Mouse (Mus musculus) gastrocnemius, postnatal 4 days (tissue): Measurements from ENCODE around the gene Krtcap2. TPM values are rescaled to one million over a fixed set of nuclear protein-coding genes. Genes with fewer than 3 reads are reported as not detected.

Experiments used
- DNase-seq, 2 experiments: peaks; one replicate each; pipeline ENCODE4 v3.0.0; 2021 to 2022; ENCODE audit warnings: low spot score in 2 of 2, mixed read lengths in 2 of 2
- total RNA-seq, 2 experiments: library from RNA; stranded (reverse); gene quantifications; 2 replicates each; pipeline ENCODE4 v1.2.3; 2021

The Krtcap2 gene
- total RNA-seq, 2 experiments from 2014 or later: 99.9 to 117 TPM

DNA sequence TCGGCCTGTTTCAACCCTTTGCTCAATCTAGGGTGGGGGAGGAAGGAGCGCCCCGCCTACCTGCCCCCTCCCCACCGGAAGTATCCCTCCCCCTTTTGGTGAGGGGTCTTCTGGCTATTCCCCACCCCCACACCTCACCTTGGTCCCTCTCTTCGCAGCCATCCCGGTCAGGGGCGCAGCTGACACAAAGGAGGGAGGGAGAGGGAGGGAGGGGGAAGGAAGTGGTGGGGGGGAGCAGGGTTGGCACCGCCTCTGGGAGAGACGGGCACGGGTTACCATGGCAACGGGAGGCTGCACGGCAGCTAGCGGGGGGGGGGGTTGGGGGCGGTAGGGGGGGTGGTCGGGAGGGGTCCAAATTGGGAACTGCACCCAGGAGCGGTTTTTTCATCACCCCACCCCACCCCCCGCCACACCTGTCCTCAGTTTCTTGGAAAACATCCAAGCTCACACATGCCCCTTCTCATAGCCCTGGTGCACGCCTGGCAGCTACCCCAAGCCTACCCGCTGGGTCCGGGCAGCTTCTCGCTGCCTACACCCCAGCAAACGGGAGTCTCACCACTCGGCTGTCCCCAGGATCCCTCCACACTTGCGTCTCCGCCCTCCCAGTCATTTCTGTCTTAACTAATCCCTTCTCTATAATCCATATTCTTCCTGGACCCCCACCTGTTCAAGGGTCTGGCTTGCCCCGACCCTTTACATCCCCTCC is 631 bp upstream of the Krtcap2 start:
- no peak for DNase-seq

DNA sequence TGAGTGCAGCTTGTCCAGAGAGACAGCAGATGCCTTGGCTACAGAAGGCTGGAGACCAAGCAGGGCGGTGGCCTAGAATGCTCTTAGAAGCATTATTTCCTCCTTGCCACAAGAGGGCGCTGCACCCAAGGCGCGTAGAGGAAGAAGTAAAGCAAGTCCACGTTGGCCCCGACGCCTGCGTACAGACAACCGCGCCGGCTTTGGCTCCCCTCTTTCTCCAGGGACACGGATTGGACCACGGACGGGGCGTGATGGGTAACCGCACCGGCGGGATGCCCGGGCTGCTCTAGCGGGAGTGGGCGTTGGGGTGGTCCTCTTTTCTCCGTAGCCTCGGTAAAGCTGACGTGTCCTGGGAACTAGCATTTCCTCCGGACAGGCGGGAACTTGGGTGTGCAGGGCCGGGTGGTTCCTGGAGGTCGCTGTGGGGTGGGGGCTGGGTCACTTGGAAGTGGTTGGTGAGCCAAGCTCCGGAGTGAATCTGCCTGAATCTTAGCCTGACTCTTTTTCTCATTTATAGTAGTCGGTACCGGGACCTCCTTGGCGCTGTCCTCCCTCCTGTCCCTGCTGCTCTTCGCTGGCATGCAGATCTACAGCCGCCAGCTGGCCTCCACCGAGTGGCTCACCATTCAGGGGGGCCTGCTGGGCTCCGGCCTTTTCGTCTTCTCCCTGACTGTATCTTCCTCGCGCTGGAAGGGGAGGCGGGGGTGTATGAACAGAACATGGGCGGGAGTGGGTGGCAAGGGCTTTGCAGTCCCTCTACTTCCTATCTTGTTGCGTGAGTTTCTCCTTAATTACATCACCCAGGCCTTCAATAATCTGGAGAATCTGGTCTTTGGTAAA is 715 bp downstream of the Krtcap2 start, which contains the start of gene Trim46:
Gene Trim46 (minus strand): TSS at position 49 of the 840 bp plus-strand sequence.
- peak; percentile 78 to 90 for DNase-seq

DNA sequence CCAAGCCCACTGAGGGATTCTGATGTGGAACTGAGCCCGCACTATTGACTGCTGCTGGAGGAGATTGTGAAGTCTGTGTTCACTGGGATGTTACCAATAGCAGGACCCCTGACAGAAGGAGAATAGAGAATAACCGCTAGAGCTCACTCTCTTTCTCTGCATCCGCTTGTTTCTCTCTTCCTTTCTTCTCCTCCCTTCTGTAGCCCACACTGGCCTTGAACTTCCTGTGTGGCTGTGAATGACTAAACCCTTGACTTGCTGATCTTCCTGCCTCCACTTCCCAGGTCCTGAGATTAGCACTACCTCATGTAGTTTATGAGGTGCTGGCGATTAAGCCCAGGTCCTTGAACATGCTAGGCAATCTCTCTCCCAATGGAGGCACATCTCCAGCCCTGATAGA is 1.7 kb downstream of the Krtcap2 start:
- no peak for DNase-seq

DNA sequence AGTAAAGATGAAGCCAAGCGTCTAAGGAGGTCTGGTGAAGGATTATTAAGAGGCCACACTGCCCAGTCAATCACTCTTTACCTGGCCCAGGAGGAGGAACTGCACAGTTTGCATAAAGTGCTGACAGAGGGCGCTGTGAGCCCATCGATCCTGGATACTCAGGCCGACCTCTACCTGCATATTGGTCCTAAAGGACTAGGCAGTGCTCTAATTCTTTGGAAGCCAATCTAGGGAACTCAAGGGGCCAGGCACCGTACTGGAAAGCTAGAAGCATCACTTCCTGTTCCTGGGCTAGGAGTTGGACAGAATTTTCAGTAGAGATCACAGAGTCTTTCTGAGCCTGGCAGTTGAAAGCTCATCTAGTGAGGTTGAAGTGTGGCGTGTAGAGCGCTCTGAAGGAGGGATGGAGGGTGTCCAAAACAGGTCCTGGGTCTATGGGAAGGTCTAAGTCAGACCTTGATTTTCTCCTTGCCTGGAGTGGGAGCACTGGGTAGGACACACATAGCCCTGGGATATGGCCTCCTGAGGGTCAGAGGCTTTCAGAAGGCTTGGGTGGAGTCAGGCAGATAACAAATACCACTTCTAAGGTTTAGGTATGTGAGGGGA is 4.8 kb downstream of the Krtcap2 start:
- DNase-seq: peak in 1 of 2 experiments; percentile 30

GRCm38 (mm10) chr3:89251365-89251895 is 5.7 kb downstream of the Krtcap2 start:
- DNase-seq: peak in 1 of 2 experiments; percentile 42

- no peak for DNase-seq
Observed at GRCm38 (mm10) chr3:89254994-89255393, 9.2 kb downstream of the Krtcap2 start.

DNA sequence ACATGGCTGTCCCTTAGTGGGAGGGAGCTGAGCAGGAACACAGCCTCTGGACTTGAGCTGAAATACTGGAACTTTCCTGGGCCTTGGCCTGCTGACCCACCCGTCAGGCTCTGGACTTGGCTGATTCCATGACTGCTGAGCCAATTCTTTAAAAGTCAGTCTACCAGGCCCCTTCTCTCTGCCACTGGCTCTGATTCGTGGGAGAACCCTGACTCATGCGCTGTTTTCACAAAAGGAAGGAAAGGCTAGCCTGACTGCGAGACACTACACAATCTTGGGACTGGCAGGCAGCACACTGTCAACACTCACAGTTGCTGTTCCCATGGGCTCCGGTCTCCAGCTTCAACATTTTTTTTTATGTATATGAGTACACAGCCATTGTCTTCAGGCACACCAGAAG is 10.4 kb downstream of the Krtcap2 start:
- DNase-seq: no peak

DNA sequence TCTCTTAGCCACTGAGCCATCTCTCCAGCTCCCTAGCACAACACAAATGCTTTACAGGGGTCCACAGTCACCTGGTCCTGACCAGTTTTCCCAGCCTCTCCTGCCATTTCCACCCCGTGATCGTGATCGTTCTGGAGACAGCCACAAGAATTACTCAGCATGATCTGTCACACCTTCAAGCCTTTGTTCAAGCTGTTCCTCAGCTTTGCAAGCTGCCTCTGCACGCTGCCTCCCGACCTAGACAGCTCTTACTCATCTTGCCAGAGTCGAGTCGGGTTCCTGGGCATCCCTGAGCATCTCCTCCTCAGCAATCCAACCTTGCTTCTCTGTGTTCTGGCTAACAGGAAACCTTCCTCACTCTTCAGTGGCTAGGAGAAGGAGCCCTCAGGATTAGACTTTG is 13.3 kb downstream of the Krtcap2 start, which contains the start of gene Dpm3:
Gene Dpm3 (plus strand): TSS at position 283 of the 400 bp plus-strand sequence.
- DNase-seq: no peak

GRCm38 (mm10) chr3:89260211-89260610 is 14.4 kb downstream of the Krtcap2 start:
- no peak for DNase-seq

DNA sequence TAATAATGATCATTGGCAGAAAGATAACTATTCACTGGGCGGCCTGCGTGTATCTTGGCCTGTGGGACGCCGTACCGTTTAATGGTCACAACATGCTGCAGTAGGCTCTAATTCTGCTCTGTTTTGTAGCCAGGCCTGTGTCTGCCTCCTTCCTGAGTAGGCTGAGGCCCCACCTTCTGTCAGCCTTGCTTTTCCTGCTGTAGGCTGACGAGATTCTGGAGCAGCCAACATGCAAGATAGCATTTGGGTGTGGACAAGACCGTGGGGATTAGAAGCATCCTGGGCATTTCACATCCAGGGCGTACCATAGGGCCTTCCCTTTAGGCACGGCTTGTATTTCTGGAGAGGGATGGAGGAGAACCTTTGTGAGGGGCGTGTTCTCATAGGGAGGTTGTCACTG is 16.7 kb downstream of the Krtcap2 start:
- no peak for DNase-seq

- DNase-seq: peak in 1 of 2 experiments; percentile 75
Observed at GRCm38 (mm10) chr3:89266439-89266893, 20.7 kb downstream of the Krtcap2 start.

DNA sequence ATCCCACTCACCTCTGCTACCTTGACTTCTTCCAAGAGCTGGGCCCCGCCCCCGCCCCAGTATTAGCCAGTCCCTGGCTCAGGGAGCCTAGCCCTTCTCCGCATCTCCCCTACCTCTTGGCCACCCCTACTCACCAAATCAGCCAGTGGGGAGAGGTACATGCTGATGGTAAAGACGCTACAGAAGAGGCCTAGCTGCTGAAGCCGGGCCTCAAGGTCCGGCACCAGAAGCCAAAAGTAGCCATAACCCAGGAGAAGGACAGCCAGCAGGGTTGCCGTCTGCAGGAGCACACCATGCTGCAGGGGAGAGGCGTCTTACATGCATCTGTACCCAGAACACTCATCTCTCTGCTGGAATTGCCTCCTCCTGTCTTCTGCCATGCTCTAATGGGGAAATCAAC is 23.1 kb downstream of the Krtcap2 start:
- no peak for DNase-seq

GRCm38 (mm10) chr3:89270051-89270755 is 24.4 kb downstream of the Krtcap2 start, which contains the start of gene Slc50a1:
TSS of gene Slc50a1 (minus strand) at chr3:89270570.
- DNase-seq: peak; percentile 85 to 91

DNA sequence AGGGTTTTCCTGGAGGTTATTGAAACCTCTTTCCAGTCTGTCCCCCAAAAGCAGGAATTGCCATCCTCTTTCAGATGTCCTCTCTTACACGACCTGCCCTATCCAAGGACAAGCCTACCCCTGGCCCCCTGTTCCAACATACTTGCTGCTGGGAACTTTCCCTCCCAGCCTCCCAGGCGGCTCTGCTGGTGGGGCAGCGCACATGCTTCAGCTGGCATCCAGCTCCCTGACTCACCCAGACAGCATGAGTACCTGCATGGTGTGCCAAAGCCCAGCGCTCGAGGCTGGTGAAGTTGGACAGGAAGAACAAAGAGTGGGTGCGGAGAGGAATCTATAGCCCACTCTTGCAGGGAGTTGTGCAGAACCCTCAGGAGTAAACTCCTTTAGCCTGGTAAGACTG is 25.1 kb downstream of the Krtcap2 start:
- peak in 1 of 2 experiments; percentile 37 for DNase-seq

DNA sequence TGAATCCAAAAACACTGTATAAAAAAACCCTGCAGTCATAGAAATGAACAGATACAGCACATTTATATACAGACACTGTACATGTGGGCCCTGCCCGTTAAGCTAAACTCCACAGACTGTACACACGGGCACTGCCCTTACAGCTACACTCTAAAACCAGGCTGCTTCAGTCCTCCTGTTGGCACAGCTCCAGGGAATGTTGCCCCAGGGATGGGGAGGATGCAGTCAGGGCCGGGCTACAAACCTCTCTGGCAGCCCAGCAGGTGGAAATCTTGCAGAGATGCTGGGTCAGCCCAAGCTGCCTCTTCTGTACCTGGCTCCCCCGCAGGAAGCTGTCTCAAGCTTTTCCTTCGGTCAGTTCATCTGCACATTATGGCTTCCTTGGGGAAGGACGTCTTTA is 26.0 kb downstream of the Krtcap2 start:
- DNase-seq: no peak

DNA sequence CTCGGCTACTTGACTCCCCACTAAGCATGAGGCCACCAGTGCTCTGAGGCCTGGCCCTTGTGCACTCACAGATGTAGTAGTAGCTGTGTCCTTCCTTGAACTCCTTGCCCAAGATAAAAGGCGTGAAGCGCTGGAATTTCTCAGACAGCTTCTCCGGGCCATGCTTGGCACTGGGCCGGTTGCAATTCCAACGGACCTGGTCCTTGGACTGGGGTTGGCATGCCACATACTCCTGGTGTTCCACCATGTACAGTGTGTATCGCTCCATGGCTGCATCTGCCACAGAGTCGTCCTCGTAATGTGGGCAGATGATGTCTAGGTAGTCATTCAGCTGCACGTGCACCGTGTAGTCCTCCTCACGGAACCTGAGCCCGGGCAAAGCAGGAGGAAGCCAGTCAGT is 30.3 kb downstream of the Krtcap2 start:
- no peak for DNase-seq

DNA sequence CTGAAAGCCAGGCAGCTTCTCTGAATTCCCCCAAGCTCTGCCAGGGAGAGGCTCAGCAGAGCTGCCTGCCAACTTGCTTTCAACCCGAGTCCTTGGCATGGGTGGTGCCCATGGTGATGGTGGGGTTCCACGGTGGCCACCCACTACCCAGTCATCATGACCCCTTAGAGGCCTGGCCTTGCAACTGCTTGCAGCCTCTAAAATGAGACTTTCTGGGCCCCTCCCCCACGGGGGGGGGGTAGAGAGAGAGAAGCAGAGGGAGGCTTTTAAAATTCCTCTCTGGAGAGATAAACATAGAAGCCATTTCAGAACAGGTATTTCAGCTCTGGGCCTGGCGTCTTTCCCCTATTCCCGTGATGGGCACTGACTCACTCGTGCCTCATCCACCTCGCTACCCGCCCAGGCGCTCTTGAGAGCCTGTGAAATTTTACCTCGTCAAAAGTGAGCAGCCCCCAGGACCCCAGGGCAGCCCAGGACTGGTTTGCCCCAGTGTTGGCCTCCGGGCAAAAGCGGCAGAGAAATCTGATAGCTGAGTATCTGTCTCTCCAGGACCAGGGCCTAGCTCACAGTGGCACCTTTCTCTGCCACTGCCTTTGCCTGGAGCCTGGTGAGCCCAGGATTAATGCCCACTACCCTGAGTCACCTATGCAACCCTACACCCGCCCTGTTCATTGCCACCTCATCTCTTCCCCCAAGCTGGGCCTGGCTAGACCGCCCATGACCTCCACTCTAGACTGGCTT is 31.7 kb downstream of the Krtcap2 start:
- DNase-seq: no peak

DNA sequence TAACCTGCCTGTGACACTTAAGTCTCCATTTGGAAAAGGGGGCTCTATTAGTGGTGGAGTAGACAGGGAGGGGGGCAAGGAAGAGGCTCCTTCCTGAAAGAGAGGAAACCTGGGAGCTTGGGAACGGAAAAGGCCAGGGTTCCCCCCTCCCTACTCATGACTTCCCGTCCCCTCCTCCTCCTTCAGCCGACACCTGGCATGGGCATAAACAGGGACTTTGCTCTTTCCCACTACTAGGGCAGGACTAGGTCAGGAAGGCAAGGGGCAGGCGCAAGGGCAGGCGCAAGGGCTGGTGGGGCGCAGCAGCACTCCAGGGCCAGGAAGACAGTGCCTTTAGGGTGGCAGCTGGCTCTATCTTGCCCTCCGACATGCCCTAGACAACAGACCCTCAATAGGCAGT is 32.3 kb downstream of the Krtcap2 start:
- DNase-seq: no peak

GRCm38 (mm10) chr3:89278643-89279042 is 32.9 kb downstream of the Krtcap2 start:
- no peak for DNase-seq
